Mouse (Mus musculus): ENCODE data around the gene C3ar1. TPM values are rescaled to one million over a fixed set of nuclear protein-coding genes. Genes with fewer than 3 reads are reported as not detected.

C3ar1 gene
- polyA plus RNA-seq, 1 experiment from 2014 or later: 2.1 TPM

GRCm38 (mm10) chr6:122873871-122874719 is 18.1 kb upstream of the C3ar1 start, which contains the start of gene Necap1:
Necap1 (plus strand) TSS chr6:122874474.
- H3K36me3 ChIP-seq (ENCODE audit: control insufficient read depth, insufficient read depth, low read length): 0 out of 2 replicates have a peak, but pooled peaks cover 3% of the 10 kb centered on the region
- peak within 1 kb of the TSS; percentile 65 for H3K4me2 ChIP-seq (ENCODE audit: low read depth, low read length)
- peaks cover 9% of the 10 kb centered on the region for H3K4me1 ChIP-seq (ENCODE audit: control insufficient read depth, insufficient read depth, low read length)
- H3K4me3 ChIP-seq (ENCODE audit: low read length): peak within 1 kb of the TSS; percentile 90
- peak within 1 kb of the TSS; percentile 87 for H3K27ac ChIP-seq (ENCODE audit: low read length)
- peak within 1 kb of the TSS; percentile 95 for H3K9ac ChIP-seq (ENCODE audit: low read depth, low read length)
- H3K27me3 ChIP-seq (replicated peaks; ENCODE audit: control insufficient read depth, insufficient read depth, low read length): no peaks in the 10 kb centered on the region
- no peaks in the 10 kb centered on the region for H3K9me3 ChIP-seq (ENCODE audit: control insufficient read depth, low read length)
- 7% methylated on average over 43 of the region's 43 CpGs for WGBS
- ATAC-seq: peak; percentile 98

- 92% methylated on average over 5 of the region's 5 CpGs for WGBS
Observed at GRCm38 (mm10) chr6:122872800-122873199, 16.8 kb upstream of the C3ar1 start.

GRCm38 (mm10) chr6:122869846-122870245 is 13.9 kb upstream of the C3ar1 start:
- H3K4me2 ChIP-seq (ENCODE audit: low read depth, low read length): no peak overlapping the region
- H3K27me3 ChIP-seq (replicated peaks; ENCODE audit: control insufficient read depth, insufficient read depth, low read length): no peaks in the 10 kb centered on the region
- H3K36me3 ChIP-seq (ENCODE audit: control insufficient read depth, insufficient read depth, low read length): no peaks in the 10 kb centered on the region
- no peak for ATAC-seq
- H3K27ac ChIP-seq (ENCODE audit: low read length): no peak overlapping the region
- H3K4me1 ChIP-seq (ENCODE audit: control insufficient read depth, insufficient read depth, low read length): no peaks in the 10 kb centered on the region
- H3K9me3 ChIP-seq (ENCODE audit: control insufficient read depth, low read length): no peaks in the 10 kb centered on the region
- no peak overlapping the region for H3K9ac ChIP-seq (ENCODE audit: low read depth, low read length)
- no peak overlapping the region for H3K4me3 ChIP-seq (ENCODE audit: low read length)
- WGBS: 75% methylated on average over 11 of the region's 11 CpGs

More at GRCm38 (mm10) chr6:122872800-122873199, 16.8 kb upstream of the C3ar1 start:
- H3K36me3 ChIP-seq (ENCODE audit: control insufficient read depth, insufficient read depth, low read length): no peaks in the 10 kb centered on the region
- no peak overlapping the region for H3K4me2 ChIP-seq (ENCODE audit: low read depth, low read length)
- ATAC-seq: no peak
- H3K27ac ChIP-seq (ENCODE audit: low read length): no peak overlapping the region
- H3K9ac ChIP-seq (ENCODE audit: low read depth, low read length): no peak overlapping the region
- H3K4me1 ChIP-seq (ENCODE audit: control insufficient read depth, insufficient read depth, low read length): peaks cover 7% of the 10 kb centered on the region
- no peak overlapping the region for H3K4me3 ChIP-seq (ENCODE audit: low read length)
- no peaks in the 10 kb centered on the region for H3K9me3 ChIP-seq (ENCODE audit: control insufficient read depth, low read length)
- H3K27me3 ChIP-seq (replicated peaks; ENCODE audit: control insufficient read depth, insufficient read depth, low read length): no peaks in the 10 kb centered on the region

GRCm38 (mm10) chr6:122867914-122868313 is 12.0 kb upstream of the C3ar1 start:
- no peaks in the 10 kb centered on the region for H3K9me3 ChIP-seq (ENCODE audit: control insufficient read depth, low read length)
- no peak overlapping the region for H3K4me3 ChIP-seq (ENCODE audit: low read length)
- no peak overlapping the region for H3K9ac ChIP-seq (ENCODE audit: low read depth, low read length)
- H3K27me3 ChIP-seq (replicated peaks; ENCODE audit: control insufficient read depth, insufficient read depth, low read length): no peaks in the 10 kb centered on the region
- no peaks in the 10 kb centered on the region for H3K4me1 ChIP-seq (ENCODE audit: control insufficient read depth, insufficient read depth, low read length)
- no peak overlapping the region for H3K4me2 ChIP-seq (ENCODE audit: low read depth, low read length)
- no peaks in the 10 kb centered on the region for H3K36me3 ChIP-seq (ENCODE audit: control insufficient read depth, insufficient read depth, low read length)
- WGBS: 51% methylated on average over 4 of the region's 4 CpGs
- H3K27ac ChIP-seq (ENCODE audit: low read length): no peak overlapping the region
- no peak for ATAC-seq

GRCm38 (mm10) chr6:122862871-122863270 is 6.9 kb upstream of the C3ar1 start:
- no peak overlapping the region for H3K27ac ChIP-seq (ENCODE audit: low read length)
- no peak overlapping the region for H3K4me2 ChIP-seq (ENCODE audit: low read depth, low read length)
- no peak for ATAC-seq
- H3K4me1 ChIP-seq (ENCODE audit: control insufficient read depth, insufficient read depth, low read length): no peaks in the 10 kb centered on the region
- no peak overlapping the region for H3K4me3 ChIP-seq (ENCODE audit: low read length)
- no peaks in the 10 kb centered on the region for H3K36me3 ChIP-seq (ENCODE audit: control insufficient read depth, insufficient read depth, low read length)
- H3K9me3 ChIP-seq (ENCODE audit: control insufficient read depth, low read length): no peaks in the 10 kb centered on the region; the same call in 1 of the 2 replicates
- no peak overlapping the region for H3K9ac ChIP-seq (ENCODE audit: low read depth, low read length)
- WGBS: 82% methylated on average over 1 of the region's 1 CpGs
- H3K27me3 ChIP-seq (replicated peaks; ENCODE audit: control insufficient read depth, insufficient read depth, low read length): no peaks in the 10 kb centered on the region

GRCm38 (mm10) chr6:122862434-122862833 is 6.5 kb upstream of the C3ar1 start:
- H3K9ac ChIP-seq (ENCODE audit: low read depth, low read length): no peak overlapping the region
- H3K9me3 ChIP-seq (ENCODE audit: control insufficient read depth, low read length): no peaks in the 10 kb centered on the region; the same call in 1 of the 2 replicates
- no peak overlapping the region for H3K4me2 ChIP-seq (ENCODE audit: low read depth, low read length)
- no peaks in the 10 kb centered on the region for H3K4me1 ChIP-seq (ENCODE audit: control insufficient read depth, insufficient read depth, low read length)
- H3K27ac ChIP-seq (ENCODE audit: low read length): no peak overlapping the region
- 66% methylated on average over 6 of the region's 6 CpGs for WGBS
- no peaks in the 10 kb centered on the region for H3K27me3 ChIP-seq (replicated peaks; ENCODE audit: control insufficient read depth, insufficient read depth, low read length)
- no peaks in the 10 kb centered on the region for H3K36me3 ChIP-seq (ENCODE audit: control insufficient read depth, insufficient read depth, low read length)
- no peak for ATAC-seq
- no peak overlapping the region for H3K4me3 ChIP-seq (ENCODE audit: low read length)

GRCm38 (mm10) chr6:122854552-122854951 is 1.4 kb downstream of the C3ar1 start:
- Histone ChIP-seq H3K27me3 (replicated peaks; ENCODE audit: control insufficient read depth, insufficient read depth, low read length) (no peaks in the 10 kb centered on the region), H3K4me2 (ENCODE audit: low read depth, low read length) (no peak overlapping the region), H3K4me3 (ENCODE audit: low read length) (no peak overlapping the region), H3K9me3 (ENCODE audit: control insufficient read depth, low read length) (no peaks in the 10 kb centered on the region), H3K27ac (ENCODE audit: low read length) (no peak overlapping the region), H3K4me1 (ENCODE audit: control insufficient read depth, insufficient read depth, low read length) (no peaks in the 10 kb centered on the region), H3K36me3 (ENCODE audit: control insufficient read depth, insufficient read depth, low read length) (no peaks in the 10 kb centered on the region), H3K9ac (ENCODE audit: low read depth, low read length) (no peak overlapping the region)
- 73% methylated on average over 12 of the region's 12 CpGs for WGBS
- ATAC-seq: no peak

GRCm38 (mm10) chr6:122852696-122853095 is 3.3 kb downstream of the C3ar1 start:
- H3K4me3 ChIP-seq (ENCODE audit: low read length): no peak overlapping the region
- ATAC-seq: no peak
- no peak overlapping the region for H3K4me2 ChIP-seq (ENCODE audit: low read depth, low read length)
- H3K4me1 ChIP-seq (ENCODE audit: control insufficient read depth, insufficient read depth, low read length): no peaks in the 10 kb centered on the region
- H3K27ac ChIP-seq (ENCODE audit: low read length): no peak overlapping the region
- 56% methylated on average over 2 of the region's 2 CpGs for WGBS
- no peaks in the 10 kb centered on the region for H3K36me3 ChIP-seq (ENCODE audit: control insufficient read depth, insufficient read depth, low read length)
- no peaks in the 10 kb centered on the region for H3K9me3 ChIP-seq (ENCODE audit: control insufficient read depth, low read length)
- H3K27me3 ChIP-seq (replicated peaks; ENCODE audit: control insufficient read depth, insufficient read depth, low read length): no peaks in the 10 kb centered on the region
- H3K9ac ChIP-seq (ENCODE audit: low read depth, low read length): no peak overlapping the region

- Histone ChIP-seq H3K9ac (ENCODE audit: low read depth, low read length) (no peak overlapping the region), H3K9me3 (ENCODE audit: control insufficient read depth, low read length) (no peaks in the 10 kb centered on the region), H3K27me3 (replicated peaks; ENCODE audit: control insufficient read depth, insufficient read depth, low read length) (no peaks in the 10 kb centered on the region), H3K4me1 (ENCODE audit: control insufficient read depth, insufficient read depth, low read length) (no peaks in the 10 kb centered on the region), H3K27ac (ENCODE audit: low read length) (no peak overlapping the region), H3K4me3 (ENCODE audit: low read length) (no peak overlapping the region), H3K36me3 (ENCODE audit: control insufficient read depth, insufficient read depth, low read length) (peaks cover 10% of the 10 kb centered on the region; the same call in 1 of the 2 replicates), H3K4me2 (ENCODE audit: low read depth, low read length) (no peak overlapping the region)
- ATAC-seq: no peak
- WGBS: 66% methylated on average over 6 of the region's 6 CpGs
Observed at GRCm38 (mm10) chr6:122843759-122844158, 12.2 kb downstream of the C3ar1 start.
